Mouse (Mus musculus) stomach, postnatal 0 days (tissue): Measurements from ENCODE around the gene 4932438H23Rik. TPM values are rescaled to one million over a fixed set of nuclear protein-coding genes. Genes with fewer than 3 reads are reported as not detected.

Experiments used
- ATAC-seq: fragments of 200-750 bp; cut with Nextera tagmentation; 2 replicates; pipeline ENCODE4 v1.8.0; 2017; ENCODE audit not compliant: low FRiP score, low TSS enrichment
- DNase-seq: peaks from one replicate; pipeline ENCODE4 v3.0.0-alpha.2; 2016; ENCODE audit warnings: low spot score
- H3K27ac ChIP-seq: fragments of 300-500 bp; sonication (generic); replicated peaks from 2 replicates; pipeline ENCODE4 v1.5.1; 2014; ENCODE audit warnings: mild to moderate bottlenecking, control low read depth
- H3K27me3 ChIP-seq: fragments of 300-500 bp; sonication (generic); 2 replicates; pipeline ENCODE4 v1.6.1; 2014; ENCODE audit warnings: low read length; ENCODE audit not compliant: control insufficient read depth, insufficient read depth
- H3K36me3 ChIP-seq: fragments of 300-500 bp; sonication (generic); 2 replicates; pipeline ENCODE4 v1.6.1; 2014; ENCODE audit warnings: low read length, mixed read lengths; ENCODE audit not compliant: control insufficient read depth, insufficient read depth
- H3K4me1 ChIP-seq: fragments of 300-500 bp; sonication (generic); replicated peaks from 2 replicates; pipeline ENCODE4 v1.6.1; 2014; ENCODE audit warnings: antibody characterized with exemption; ENCODE audit not compliant: control insufficient read depth, insufficient read depth
- H3K4me2 ChIP-seq: fragments of 300-500 bp; sonication (generic); replicated peaks from 2 replicates; pipeline ENCODE4 v1.6.1; 2014; ENCODE audit warnings: low read depth, mild to moderate bottlenecking, control low read depth, moderate library complexity
- H3K4me3 ChIP-seq: fragments of 300-500 bp; sonication (generic); 2 replicates; pipeline ENCODE4 v1.5.1; 2014; ENCODE audit warnings: low read depth, low read length, control low read depth
- H3K9ac ChIP-seq: fragments of 300-500 bp; sonication (generic); 2 replicates; pipeline ENCODE4 v1.6.1; 2014; ENCODE audit warnings: mild to moderate bottlenecking, low read length, control low read depth, mixed read lengths
- H3K9me3 ChIP-seq: fragments of 300-500 bp; sonication (generic); 2 replicates; pipeline ENCODE4 v1.6.1; 2016; ENCODE audit warnings: low read length; ENCODE audit not compliant: control insufficient read depth
- CTCF ChIP-seq: IDR thresholded peaks from 2 replicates; pipeline ENCODE4 v1.5.1; 2016; ENCODE audit warnings: antibody characterized with exemption, low read depth, mild to moderate bottlenecking, moderate library complexity
- EP300 ChIP-seq: optimal IDR thresholded peaks from 2 replicates; pipeline ENCODE3; 2016; ENCODE audit warnings: antibody characterized with exemption
- WGBS: fragments of 180-500 bp; shearing (Covaris S2); extraction: QIAGEN DNeasy Blood & Tissue Kit; methylation state at CpG from one replicate; pipeline ENCODE4 v1.1.7; 2014; 5-methylcytosine and 5-hydroxymethylcytosine counted together
- polyA plus RNA-seq: library from polyadenylated mRNA; unstranded; fragments of >200 nt; fragmentation: Nextera tagmentation; extraction: Ambion mirVana; gene quantifications from 2 replicates; pipeline ENCODE4 v1.2.1, GENCODE M21; 2015

Gene 4932438H23Rik
- polyA plus RNA-seq, 1 experiment from 2014 or later = 0.04 TPM

DNA sequence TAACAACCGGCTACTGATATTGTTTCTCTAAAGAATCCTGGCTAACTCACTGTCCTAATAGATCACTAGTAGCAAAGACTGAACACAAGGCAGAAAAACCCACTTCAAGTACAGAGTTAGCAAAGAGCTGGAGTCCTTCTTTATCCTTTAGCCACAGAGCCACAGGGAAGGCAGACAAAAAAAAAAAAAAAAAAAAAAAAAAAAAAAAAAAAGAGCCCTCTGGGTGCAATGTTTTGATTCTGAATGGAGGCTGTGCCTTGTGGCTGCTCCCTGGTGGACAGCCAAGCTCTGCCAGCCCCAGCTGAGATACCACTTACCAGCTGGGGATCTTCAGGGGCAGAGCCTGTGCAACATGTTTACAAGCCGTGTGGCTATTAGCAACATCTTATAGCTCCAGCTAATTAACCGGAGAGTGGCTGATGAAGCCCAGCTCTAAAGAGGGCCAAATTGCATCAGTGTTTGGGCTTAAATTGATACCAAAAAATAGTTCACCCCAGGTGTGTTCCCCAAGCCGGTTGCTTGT, 2.1 kb upstream of the 4932438H23Rik start:
- WGBS = 89% methylated on average over 4 of the region's 4 CpGs
- no peaks in the 10 kb centered on the region for H3K36me3 ChIP-seq
- TF ChIP-seq EP300 = no peak
- TF ChIP-seq CTCF = no peak
- H3K4me3 ChIP-seq = no peak overlapping the region
- no peak overlapping the region for H3K9ac ChIP-seq
- ATAC-seq (no peak), DNase-seq (no peak)
- H3K9me3 ChIP-seq = no peaks in the 10 kb centered on the region
- no peak overlapping the region for H3K4me2 ChIP-seq
- H3K27me3 ChIP-seq = no peaks in the 10 kb centered on the region
- H3K4me1 ChIP-seq = no peaks in the 10 kb centered on the region
- H3K27ac ChIP-seq = no peak overlapping the region

DNA sequence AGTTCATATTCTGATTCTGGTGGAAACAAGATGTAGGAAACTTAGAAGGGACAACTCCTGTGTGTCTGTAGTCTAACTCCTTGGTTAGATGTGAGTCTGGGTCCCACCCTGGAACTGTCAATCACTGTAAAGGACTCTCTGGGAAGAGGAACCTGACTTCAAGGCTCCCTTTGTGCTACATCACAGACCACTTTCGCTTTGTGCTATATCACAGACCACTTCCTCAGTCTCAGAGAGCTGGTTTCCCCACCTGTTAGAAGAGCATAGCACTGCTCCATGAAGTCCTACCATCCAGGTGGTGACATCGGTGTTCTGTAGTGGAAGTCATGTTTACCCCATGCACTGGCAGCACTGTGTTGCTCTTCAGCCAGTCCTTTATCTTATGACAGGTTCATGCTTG, 1.1 kb upstream of the 4932438H23Rik start:
- Histone ChIP-seq H3K27ac (no peak overlapping the region), H3K4me2 (no peak overlapping the region), H3K36me3 (no peaks in the 10 kb centered on the region), H3K27me3 (no peaks in the 10 kb centered on the region), H3K9me3 (no peaks in the 10 kb centered on the region), H3K4me1 (no peaks in the 10 kb centered on the region), H3K4me3 (no peak overlapping the region), H3K9ac (no peak overlapping the region)
- TF ChIP-seq EP300 (no peak), CTCF (no peak)
- no peak for DNase-seq
- WGBS = 86% methylated on average over 2 of the region's 2 CpGs
- ATAC-seq = no peak

DNA sequence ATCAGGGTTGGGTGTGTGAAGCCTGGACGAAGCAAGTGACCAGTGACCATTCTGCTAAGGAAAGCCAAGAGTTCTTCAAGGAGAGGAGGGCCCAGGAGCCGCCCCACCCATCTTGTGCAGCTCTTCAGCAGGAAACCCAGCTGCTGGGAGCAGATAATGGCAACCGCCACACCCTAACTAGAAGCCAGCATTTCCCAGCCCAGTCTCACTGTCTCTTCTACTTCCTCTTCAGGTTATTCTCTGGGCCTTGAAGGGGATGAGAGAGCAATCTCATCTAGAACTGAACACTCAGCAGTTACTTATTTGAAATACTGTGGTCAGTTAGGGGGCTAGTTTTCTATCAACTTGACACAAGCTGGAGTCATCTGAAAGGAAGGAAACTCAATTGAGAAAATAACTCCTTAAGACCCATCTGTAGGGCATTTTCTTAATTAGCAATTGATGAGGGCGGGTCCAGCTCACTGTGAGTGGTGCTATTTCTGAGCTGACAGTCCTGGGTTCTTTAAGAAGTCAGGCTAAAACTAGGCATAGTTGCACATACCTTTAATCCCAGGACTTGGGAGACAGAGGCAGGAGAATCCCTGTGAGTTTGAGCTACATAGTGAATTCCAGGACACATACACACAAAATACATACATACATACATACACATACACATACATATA, 8.1 kb downstream of the 4932438H23Rik start:
- TF ChIP-seq CTCF (no peak), EP300 (no peak)
- Histone ChIP-seq H3K4me2 (no peak overlapping the region), H3K4me3 (no peak overlapping the region), H3K27ac (no peak overlapping the region), H3K4me1 (no peaks in the 10 kb centered on the region), H3K9me3 (no peaks in the 10 kb centered on the region), H3K27me3 (no peaks in the 10 kb centered on the region), H3K36me3 (no peaks in the 10 kb centered on the region), H3K9ac (no peak overlapping the region)
- 47% methylated on average over 4 of the region's 4 CpGs for WGBS
- DNase-seq (no peak), ATAC-seq (no peak)

DNA sequence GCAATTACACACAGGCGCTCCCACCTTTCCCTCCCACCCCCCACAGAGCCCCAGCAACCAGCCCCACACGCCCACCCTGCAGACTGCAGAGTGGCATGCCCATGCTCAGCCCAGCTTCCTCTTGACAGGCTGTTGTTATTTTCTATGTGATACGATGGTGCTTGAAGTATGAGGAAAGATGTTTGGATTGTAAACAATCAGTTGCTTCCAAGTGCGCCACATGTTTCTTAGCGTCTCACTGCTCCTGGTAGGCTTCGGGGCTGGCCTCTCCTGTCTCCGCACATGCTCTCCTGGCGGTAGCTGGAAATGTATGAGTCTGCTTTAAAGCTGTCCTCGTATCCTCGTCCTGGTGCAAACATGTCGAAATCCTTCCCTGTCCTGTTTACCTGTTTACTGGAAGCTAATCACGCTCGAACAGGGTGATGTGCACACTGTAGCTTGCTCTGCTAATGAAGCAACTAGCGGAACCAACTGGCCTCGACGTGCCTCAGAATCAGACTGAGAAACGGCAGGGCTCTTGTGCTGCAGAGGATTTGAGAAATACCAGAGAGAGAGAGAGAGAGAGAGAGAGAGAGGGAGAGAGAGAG, 9.6 kb downstream of the 4932438H23Rik start:
- no peaks in the 10 kb centered on the region for H3K36me3 ChIP-seq
- no peak overlapping the region for H3K27ac ChIP-seq
- 48% methylated on average over 17 of the region's 17 CpGs for WGBS
- no peak overlapping the region for H3K9ac ChIP-seq
- ATAC-seq (no peak), DNase-seq (no peak)
- H3K27me3 ChIP-seq = no peaks in the 10 kb centered on the region
- H3K4me3 ChIP-seq = no peak overlapping the region
- no peaks in the 10 kb centered on the region for H3K9me3 ChIP-seq
- no peak for TF ChIP-seq CTCF
- H3K4me2 ChIP-seq = no peak overlapping the region
- H3K4me1 ChIP-seq = no peaks in the 10 kb centered on the region

DNA sequence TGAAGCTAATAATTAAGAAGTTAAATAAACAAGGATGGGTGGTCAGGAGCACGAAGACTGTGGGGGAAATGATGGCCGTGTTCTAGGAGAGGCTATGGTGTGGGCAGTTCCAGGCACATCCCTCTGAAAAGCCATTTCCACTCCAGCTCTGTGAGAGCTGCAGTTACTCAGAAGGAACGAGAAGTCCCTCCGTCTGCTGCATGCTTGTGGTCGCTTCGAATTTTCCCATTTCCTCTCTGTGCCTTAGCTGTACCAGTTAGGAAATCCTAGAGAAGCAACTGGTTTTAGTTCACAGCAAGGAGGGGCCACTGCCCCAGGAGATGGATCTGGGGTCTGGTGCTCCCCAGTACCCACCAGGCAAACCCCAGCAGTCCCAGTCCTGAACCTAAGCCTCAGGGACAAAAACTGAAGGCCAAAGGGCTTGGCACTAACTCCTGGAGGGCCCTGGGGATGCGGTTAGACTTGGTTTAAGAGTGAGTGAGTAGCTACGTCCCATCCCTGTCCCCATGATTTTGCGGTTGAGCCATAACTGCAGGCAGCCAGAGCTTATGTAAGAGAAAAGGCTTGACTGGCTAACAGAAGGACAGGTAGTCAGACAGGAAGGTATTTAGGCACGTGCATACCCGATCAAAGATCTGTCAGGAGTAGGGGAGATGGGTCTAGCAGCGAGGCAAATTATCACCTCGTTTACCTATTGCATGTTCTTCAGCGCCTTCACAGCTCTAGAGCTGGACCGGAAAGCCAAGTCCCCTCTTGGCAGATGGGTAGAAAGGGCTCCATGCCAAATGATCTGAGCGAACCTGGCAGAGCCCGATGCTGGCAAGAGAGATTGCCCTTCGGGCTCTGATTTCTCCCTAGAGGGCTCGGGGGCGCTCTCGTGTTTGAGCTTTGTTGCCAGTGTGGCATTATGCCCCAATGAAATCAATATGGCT, 10.3 kb downstream of the 4932438H23Rik start:
- Histone ChIP-seq H3K4me3 (no peak overlapping the region), H3K9ac (no peak overlapping the region), H3K27me3 (no peaks in the 10 kb centered on the region), H3K4me2 (no peak overlapping the region), H3K4me1 (no peaks in the 10 kb centered on the region), H3K9me3 (no peaks in the 10 kb centered on the region), H3K36me3 (no peaks in the 10 kb centered on the region), H3K27ac (no peak overlapping the region)
- 82% methylated on average over 21 of the region's 21 CpGs for WGBS
- ATAC-seq = no peak
- TF ChIP-seq CTCF = no peak
- no peak for TF ChIP-seq EP300
- no peak for DNase-seq
